Mouse (Mus musculus): ENCODE data around the gene Atxn7l1.

DNA sequence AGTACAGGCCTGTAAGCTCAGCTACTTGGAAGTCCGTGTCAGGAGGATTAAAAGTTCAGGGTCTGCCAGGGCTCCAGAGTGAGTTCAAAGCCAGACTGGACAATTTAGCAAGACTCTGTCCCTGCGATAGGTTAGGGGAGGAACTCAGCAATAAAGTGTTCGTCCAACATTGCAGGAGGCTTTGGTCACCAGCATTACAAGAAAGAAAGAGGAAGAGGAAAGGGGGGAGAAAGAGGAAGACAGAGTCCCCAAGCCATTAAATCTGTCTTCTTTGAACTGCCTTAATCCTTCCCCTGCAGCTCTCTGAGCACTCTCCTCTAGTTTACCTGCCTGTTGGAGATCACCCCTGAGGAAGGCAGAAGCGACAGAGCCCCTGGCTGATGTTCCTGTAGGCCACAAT is 184.6 kb downstream of the Atxn7l1 start:
- TF ChIP-seq CTCF (IDR thresholded peaks at IDR 0.05; ENCODE audit: extremely low read depth, insufficient read depth, insufficient read length, insufficient replicate concordance) (no peak), POLR2A (IDR thresholded peaks at IDR 0.05; ENCODE audit: low read depth, low read length) (no peak)

All from spleen, adult 2 months (tissue).